Mouse (Mus musculus) erythroblast, embryonic 14.5 days (primary cell): ENCODE data around the gene Kctd21. TPM values are rescaled to one million over a fixed set of nuclear protein-coding genes. Genes with fewer than 3 reads are reported as not detected.

Source experiments
- H3K27me3 ChIP-seq: 2 replicates; pipeline ENCODE4 v1.6.1; 2012; ENCODE audit warnings: inconsistent platforms; ENCODE audit not compliant: control insufficient read depth
- H3K36me3 ChIP-seq: 2 replicates; pipeline ENCODE4 v1.6.1; 2012; ENCODE audit warnings: mild to moderate bottlenecking, inconsistent platforms; ENCODE audit not compliant: control insufficient read depth
- H3K4me1 ChIP-seq: 2 replicates; pipeline ENCODE4 v1.6.1; 2012; ENCODE audit warnings: inconsistent platforms; ENCODE audit not compliant: control insufficient read depth
- H3K4me3 ChIP-seq: replicated peaks from 2 replicates; pipeline ENCODE3; 2012; ENCODE audit warnings: moderate library complexity, mild to moderate bottlenecking, inconsistent platforms
- H3K9me3 ChIP-seq: 2 replicates; pipeline ENCODE4 v1.6.1; 2012; ENCODE audit warnings: low read length, inconsistent platforms, mixed read lengths; ENCODE audit not compliant: control insufficient read depth
- GATA1 ChIP-seq: IDR thresholded peaks from 2 replicates; pipeline ENCODE4 v1.6.1; 2012; ENCODE audit warnings: low read length, inconsistent platforms, mixed read lengths
- TAL1 ChIP-seq: IDR thresholded peaks from 3 replicates; pipeline ENCODE4 v1.6.1; 2012; ENCODE audit warnings: low read length, inconsistent platforms, mixed read lengths
- polyA plus RNA-seq: library from polyadenylated mRNA; stranded (reverse); fragments of >175 nt; gene quantifications from 2 replicates; pipeline ENCODE4 v1.2.3, GENCODE M21; 2012

Gene Kctd21
- polyA plus RNA-seq, 1 experiment, result not detected

GRCm38 (mm10) chr7:97330931-97331645 lies 1.0 kb upstream of the Kctd21 start:
- no peaks in the 10 kb centered on the region for H3K9me3 ChIP-seq
- peak overlapping the region; percentile 84 for H3K4me3 ChIP-seq
- no peak for TF ChIP-seq GATA1
- TF ChIP-seq TAL1, result no peak
- H3K27me3 ChIP-seq, result peaks cover 21% of the 10 kb centered on the region
- peaks cover 24% of the 10 kb centered on the region for H3K4me1 ChIP-seq
- H3K36me3 ChIP-seq, result no peaks in the 10 kb centered on the region

GRCm38 (mm10) chr7:97332667-97333041 lies 527 bp downstream of the Kctd21 start:
- no peaks in the 10 kb centered on the region for H3K36me3 ChIP-seq
- TF ChIP-seq TAL1 (no peak), GATA1 (no peak)
- H3K4me1 ChIP-seq, result peaks cover 24% of the 10 kb centered on the region
- peaks cover 5% of the 10 kb centered on the region for H3K27me3 ChIP-seq
- H3K4me3 ChIP-seq, result peak overlapping the region; percentile 84
- no peaks in the 10 kb centered on the region for H3K9me3 ChIP-seq

GRCm38 (mm10) chr7:97333113-97333898 lies 1.2 kb downstream of the Kctd21 start:
- no peaks in the 10 kb centered on the region for H3K9me3 ChIP-seq
- TF ChIP-seq GATA1 (no peak), TAL1 (no peak)
- no peaks in the 10 kb centered on the region for H3K36me3 ChIP-seq
- peaks cover 5% of the 10 kb centered on the region; the same call in 1 of the 2 replicates for H3K27me3 ChIP-seq
- peaks cover 24% of the 10 kb centered on the region for H3K4me1 ChIP-seq
- peak overlapping the region; percentile 3 for H3K4me3 ChIP-seq

- H3K9me3 ChIP-seq, result no peaks in the 10 kb centered on the region
- H3K4me3 ChIP-seq, result no peak overlapping the region
- no peaks in the 10 kb centered on the region for H3K36me3 ChIP-seq
- peaks cover 24% of the 10 kb centered on the region for H3K4me1 ChIP-seq
- TF ChIP-seq GATA1, result no peak
- TF ChIP-seq TAL1, result no peak
- peaks cover 5% of the 10 kb centered on the region; the same call in 1 of the 2 replicates for H3K27me3 ChIP-seq
Observed at GRCm38 (mm10) chr7:97334406-97334805, 2.3 kb downstream of the Kctd21 start.

- Histone ChIP-seq H3K27me3 (no peaks in the 10 kb centered on the region), H3K4me3 (no peak overlapping the region), H3K4me1 (peaks cover 18% of the 10 kb centered on the region), H3K9me3 (no peaks in the 10 kb centered on the region), H3K36me3 (no peaks in the 10 kb centered on the region)
- no peak for TF ChIP-seq GATA1
- TF ChIP-seq TAL1, result no peak
Observed at GRCm38 (mm10) chr7:97336678-97337077, 4.6 kb downstream of the Kctd21 start.

GRCm38 (mm10) chr7:97338593-97338992 lies 6.5 kb downstream of the Kctd21 start:
- Histone ChIP-seq H3K4me3 (no peak overlapping the region), H3K9me3 (no peaks in the 10 kb centered on the region), H3K27me3 (no peaks in the 10 kb centered on the region), H3K36me3 (no peaks in the 10 kb centered on the region), H3K4me1 (peaks cover 4% of the 10 kb centered on the region)
- TF ChIP-seq GATA1 (no peak), TAL1 (no peak)

- no peaks in the 10 kb centered on the region for H3K27me3 ChIP-seq
- H3K9me3 ChIP-seq, result no peaks in the 10 kb centered on the region
- H3K4me3 ChIP-seq, result no peak overlapping the region
- H3K4me1 ChIP-seq, result peaks cover 4% of the 10 kb centered on the region
- no peaks in the 10 kb centered on the region for H3K36me3 ChIP-seq
- TF ChIP-seq GATA1 (no peak), TAL1 (no peak)
Observed at GRCm38 (mm10) chr7:97339623-97340022, 7.5 kb downstream of the Kctd21 start.

GRCm38 (mm10) chr7:97340907-97341849 lies 9.1 kb downstream of the Kctd21 start:
- H3K36me3 ChIP-seq, result no peaks in the 10 kb centered on the region
- no peak overlapping the region for H3K4me3 ChIP-seq
- no peak for TF ChIP-seq TAL1
- no peaks in the 10 kb centered on the region for H3K27me3 ChIP-seq
- peaks cover 4% of the 10 kb centered on the region for H3K4me1 ChIP-seq
- H3K9me3 ChIP-seq, result no peaks in the 10 kb centered on the region
